Mouse (Mus musculus): ENCODE measurements around the gene Ndfip2.

Gene Ndfip2

DNA sequence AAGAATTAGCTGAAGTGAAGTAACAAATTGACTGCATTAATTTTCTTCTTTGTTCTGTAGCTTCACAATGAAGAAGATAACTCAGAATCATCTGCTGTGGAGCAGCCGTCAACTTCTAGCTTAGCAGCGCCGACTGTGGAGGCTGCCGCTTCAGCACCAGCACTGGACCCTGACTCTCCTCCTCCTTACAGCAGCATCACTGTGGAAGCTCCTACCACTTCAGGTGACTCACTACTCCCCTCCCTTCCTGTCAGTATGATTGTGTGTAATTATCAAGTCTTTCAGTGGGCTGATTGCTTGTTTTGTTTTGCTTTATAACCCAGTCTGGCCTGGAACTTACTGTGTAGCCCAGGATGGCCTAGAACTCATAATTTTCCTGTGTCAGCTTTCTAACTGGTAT lies 29.2 kb downstream of the Ndfip2 start:
- DNase-seq (ENCODE audit: low spot score in 2 of 2): no peak

GRCm38 (mm10) chr14:105287972-105288371 lies 29.6 kb downstream of the Ndfip2 start:
- no peak for DNase-seq (ENCODE audit: low spot score in 2 of 2)

- DNase-seq (ENCODE audit: low spot score in 2 of 2): no peak
Measured at GRCm38 (mm10) chr14:105288529-105288928, 30.2 kb downstream of the Ndfip2 start.

DNA sequence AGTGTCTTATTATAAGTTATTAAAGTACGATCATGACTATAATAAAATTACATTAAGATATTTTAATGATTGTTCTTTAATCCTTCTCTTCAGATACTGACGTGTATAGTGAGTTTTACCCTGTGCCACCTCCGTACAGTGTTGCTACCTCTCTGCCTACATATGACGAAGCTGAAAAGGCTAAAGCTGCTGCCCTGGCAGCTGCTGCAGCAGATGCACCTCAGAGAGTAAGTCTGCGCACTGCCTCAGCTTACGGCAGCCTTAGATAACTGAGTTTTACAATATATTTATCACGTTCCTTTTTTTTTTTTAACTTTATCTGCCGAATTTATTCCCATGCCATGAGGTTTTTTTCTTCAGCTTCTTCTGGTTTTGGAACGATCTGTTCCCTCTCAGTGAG lies 33.8 kb downstream of the Ndfip2 start:
- DNase-seq (ENCODE audit: low spot score in 2 of 2): no peak

- DNase-seq (ENCODE audit: low spot score in 2 of 2): no peak
Measured at GRCm38 (mm10) chr14:105293777-105294176, 35.4 kb downstream of the Ndfip2 start.

- DNase-seq (ENCODE audit: low spot score in 2 of 2): no peak
Measured at GRCm38 (mm10) chr14:105295820-105296582, 37.6 kb downstream of the Ndfip2 start.

DNA sequence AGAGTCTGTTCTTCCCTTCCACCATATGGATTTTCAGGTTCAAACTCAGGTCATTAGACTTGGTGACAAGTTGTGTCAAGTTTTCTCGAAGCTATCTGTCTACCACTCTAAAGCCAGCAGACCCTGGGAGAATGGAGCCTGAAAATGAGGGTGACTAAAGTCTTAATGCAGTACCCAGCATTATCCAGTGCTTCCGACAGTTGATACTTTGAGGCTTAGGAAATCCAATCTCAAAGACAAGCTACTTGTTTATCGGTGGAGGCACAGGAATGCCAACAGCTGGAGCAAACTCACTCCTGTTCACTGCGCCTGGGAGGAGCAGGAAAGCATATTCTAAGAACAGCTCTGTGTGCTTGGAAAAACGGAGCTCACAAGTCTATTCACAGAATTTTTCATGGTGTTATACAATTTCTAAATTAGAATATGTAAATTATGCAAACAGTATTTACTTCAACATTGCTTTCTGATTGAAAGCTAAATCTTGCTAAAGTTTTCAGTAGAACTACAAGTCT lies 41.4 kb downstream of the Ndfip2 start:
- no peak for DNase-seq (ENCODE audit: low spot score in 2 of 2)

- DNase-seq (ENCODE audit: low spot score in 2 of 2): no peak
Measured at GRCm38 (mm10) chr14:105300551-105300950, 42.2 kb downstream of the Ndfip2 start.

DNA sequence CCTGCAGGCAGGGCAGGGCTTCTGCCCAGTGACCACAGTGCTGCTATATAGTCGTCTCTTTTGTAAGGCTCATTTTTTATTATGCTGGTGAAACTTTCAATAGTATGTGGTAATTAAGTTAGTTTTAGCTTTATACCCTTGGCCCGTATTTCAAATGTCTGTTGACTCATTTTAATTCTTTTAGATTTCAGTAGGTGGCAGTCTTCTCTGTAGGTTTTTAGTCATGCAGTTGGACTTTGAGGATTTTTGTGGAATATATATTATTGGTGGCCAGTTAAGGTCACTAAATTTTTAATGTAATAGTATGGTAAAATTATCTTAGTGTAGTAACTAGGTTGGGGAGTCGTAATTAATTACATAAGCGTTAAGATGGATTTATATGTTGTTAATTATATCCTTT lies 44.3 kb downstream of the Ndfip2 start:
- no peak for DNase-seq (ENCODE audit: low spot score in 2 of 2)

DNA sequence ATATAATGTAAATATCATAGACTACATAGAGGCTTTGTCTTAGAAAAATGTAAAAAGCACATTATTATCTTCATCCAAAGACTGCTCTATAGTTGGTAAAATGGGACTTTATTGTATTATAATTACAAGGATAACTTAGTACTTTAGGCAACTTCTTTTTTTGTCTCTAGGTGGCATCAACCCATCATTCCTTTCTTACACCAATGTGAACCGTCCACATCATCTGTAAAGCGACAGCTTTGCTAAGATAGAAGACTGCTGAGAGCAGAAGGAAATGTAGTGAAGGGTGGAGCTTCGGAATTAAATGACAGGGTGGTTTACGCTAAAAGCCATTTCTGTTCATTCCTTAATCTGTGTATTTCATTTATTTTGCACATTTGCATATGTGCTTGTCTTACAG lies 49.3 kb downstream of the Ndfip2 start:
- DNase-seq (ENCODE audit: low spot score in 2 of 2): no peak

DNA sequence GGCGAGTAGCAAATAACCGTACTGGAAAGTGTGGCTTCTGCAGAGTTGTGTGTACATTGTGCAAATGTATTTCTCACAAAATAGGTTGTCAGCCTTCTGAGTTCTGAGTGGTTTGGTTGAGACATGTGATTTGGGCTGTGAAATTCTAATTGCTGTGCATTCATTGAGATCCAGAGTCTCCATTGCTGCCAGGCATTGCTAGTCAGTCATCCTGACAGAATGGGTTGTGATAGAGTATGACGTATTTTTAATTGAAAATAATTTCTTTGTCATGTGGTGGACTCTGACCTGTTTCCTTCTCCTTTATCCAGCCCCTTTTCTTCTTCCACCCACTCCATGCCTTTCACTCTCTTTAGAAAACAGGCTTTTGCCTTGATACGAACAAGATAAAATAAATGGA lies 54.0 kb downstream of the Ndfip2 start:
- no peak for DNase-seq (ENCODE audit: low spot score in 2 of 2)

DNA sequence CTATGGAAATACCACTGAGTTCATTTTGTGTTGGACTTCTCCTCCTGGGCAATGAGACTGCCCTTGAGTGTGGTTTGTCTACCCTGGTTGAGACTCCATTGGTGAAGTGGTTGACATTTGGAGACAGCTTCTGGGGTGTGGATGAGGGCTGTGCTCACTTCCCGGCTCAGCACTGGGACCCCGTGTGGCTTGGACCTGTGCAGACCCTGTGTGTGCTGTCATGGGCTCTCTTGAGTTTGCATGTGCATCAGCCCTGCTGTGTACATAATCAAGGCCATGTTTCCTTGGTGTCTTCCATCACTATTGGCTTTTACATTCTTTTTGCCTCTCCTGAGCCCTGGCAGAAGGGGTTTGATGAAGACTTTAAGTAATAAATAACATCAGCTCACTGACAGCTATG lies 54.6 kb downstream of the Ndfip2 start:
- DNase-seq (ENCODE audit: low spot score in 2 of 2): no peak

- no peak for DNase-seq (ENCODE audit: low spot score in 2 of 2)
Measured at GRCm38 (mm10) chr14:105313877-105314276, 55.5 kb downstream of the Ndfip2 start.

GRCm38 (mm10) chr14:105321712-105322111 lies 63.3 kb downstream of the Ndfip2 start:
- DNase-seq (ENCODE audit: low spot score in 2 of 2): no peak

- DNase-seq (ENCODE audit: low spot score in 2 of 2): no peak
Measured at GRCm38 (mm10) chr14:105322829-105323228, 64.5 kb downstream of the Ndfip2 start.

DNA sequence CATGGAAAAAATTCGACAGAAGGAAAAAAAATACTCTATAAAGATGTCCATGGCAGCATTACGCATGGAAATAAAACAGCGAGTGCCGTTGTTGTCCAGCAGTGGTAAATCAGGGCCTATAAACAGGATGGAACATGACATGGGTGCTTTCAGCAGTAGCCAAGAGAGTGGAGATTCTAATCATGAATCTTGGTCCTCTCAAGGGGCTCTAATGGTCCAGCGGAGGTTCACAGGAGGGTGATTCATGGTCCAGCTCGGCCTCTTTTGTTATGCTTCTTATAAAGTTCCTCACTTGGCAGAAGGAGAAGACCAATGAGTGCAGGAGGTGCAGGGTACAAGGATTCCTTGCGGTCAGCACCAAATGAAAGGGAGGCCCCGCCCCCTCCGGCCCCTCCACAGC lies 65.1 kb downstream of the Ndfip2 start:
- no peak for DNase-seq (ENCODE audit: low spot score in 2 of 2)

- DNase-seq (ENCODE audit: low spot score in 2 of 2): peak; percentile 62 to 73
Measured at GRCm38 (mm10) chr14:105328397-105329302, 70.3 kb downstream of the Ndfip2 start.

GRCm38 (mm10) chr14:105333475-105334094 lies 75.2 kb downstream of the Ndfip2 start:
- no peak for DNase-seq (ENCODE audit: low spot score in 2 of 2)

GRCm38 (mm10) chr14:105341765-105342164 lies 83.4 kb downstream of the Ndfip2 start:
- peak; percentile 28 to 52 for DNase-seq (ENCODE audit: low spot score in 2 of 2)

DNA sequence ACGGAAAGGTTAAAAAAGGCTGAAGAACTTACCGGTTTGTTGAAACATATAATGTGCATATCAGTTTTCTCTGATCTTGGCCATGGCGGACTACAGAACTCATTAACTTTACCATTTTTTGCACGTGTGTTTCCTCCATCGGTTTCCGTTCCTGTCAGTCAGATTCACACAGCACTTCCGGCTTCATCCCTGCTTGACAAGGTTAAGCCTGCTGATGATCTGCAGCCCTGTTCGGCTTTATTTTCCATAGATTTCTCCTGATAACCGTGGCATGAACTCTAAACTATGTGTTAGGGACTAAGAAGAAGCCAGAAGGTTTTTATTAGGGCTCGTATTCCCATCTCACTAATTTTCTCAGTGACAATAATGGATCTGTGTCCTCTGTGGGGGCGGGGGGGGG lies 95.7 kb downstream of the Ndfip2 start:
- no peak for DNase-seq (ENCODE audit: low spot score in 2 of 2)
